Mouse (Mus musculus) stomach, postnatal 0 days (tissue): ENCODE data around the gene Panx1.
A peak's percentile ranks its signal among the peaks of the same experiment; 100 is the strongest.

ENCODE experiments used
- CTCF ChIP-seq: IDR thresholded peaks from 2 replicates; pipeline ENCODE4 v1.5.1; 2016; ENCODE audit warnings: antibody characterized with exemption, low read depth, mild to moderate bottlenecking, moderate library complexity
- EP300 ChIP-seq: optimal IDR thresholded peaks from 2 replicates; pipeline ENCODE3; 2016; ENCODE audit warnings: antibody characterized with exemption

DNA sequence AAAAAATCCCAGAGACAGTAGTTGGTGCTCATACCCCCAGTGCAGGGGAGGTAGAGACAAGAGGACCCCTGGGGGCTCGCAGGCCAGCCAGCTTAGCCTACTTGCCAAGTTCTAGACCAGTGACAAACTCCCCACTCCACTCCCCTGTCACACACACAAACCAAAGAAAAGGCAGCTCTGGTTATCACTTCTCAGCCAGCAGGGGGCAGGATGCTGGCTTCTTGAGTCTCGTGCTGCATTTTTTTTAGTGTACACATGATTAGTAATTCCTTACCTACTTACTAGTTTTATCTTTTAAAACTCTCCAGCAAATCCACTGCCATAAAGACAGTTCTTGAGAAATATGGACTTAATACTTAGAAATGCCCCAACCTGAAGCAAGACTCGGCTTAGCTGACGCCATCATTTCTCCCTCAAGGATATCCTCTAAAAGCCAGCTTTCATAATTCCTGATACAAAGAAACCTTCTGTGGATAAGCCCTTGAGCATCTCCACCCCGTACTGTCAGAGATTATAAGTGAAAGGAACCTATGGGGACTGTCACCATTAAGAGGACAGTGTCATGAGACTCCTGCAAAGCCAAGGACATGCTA, 11.6 kb downstream of the Panx1 start:
- TF ChIP-seq EP300 (no peak), CTCF (peak; percentile 73)
